Mouse (Mus musculus) testis, adult 2 months (tissue): Measurements from ENCODE around the gene Cdk2. TPM values are rescaled to one million over a fixed set of nuclear protein-coding genes. Genes with fewer than 3 reads are reported as not detected.

Source experiments
- H3K27ac ChIP-seq: fragments of 200-500 bp; 2 replicates; pipeline ENCODE4 v1.5.1; 2012; ENCODE audit warnings: low read depth, low read length; ENCODE audit not compliant: control insufficient read depth, insufficient read depth
- H3K27me3 ChIP-seq: fragments of 200-500 bp; 2 replicates; pipeline ENCODE4 v1.6.1; 2012; ENCODE audit warnings: mild to moderate bottlenecking, low read length, moderate library complexity; ENCODE audit not compliant: control insufficient read depth, insufficient read depth
- H3K36me3 ChIP-seq: fragments of 200-500 bp; 2 replicates; pipeline ENCODE4 v1.6.1; 2012; ENCODE audit warnings: mild to moderate bottlenecking, low read length; ENCODE audit not compliant: control insufficient read depth, insufficient read depth
- H3K4me1 ChIP-seq: fragments of 200-500 bp; 2 replicates; pipeline ENCODE4 v1.6.1; 2012; ENCODE audit warnings: low read length; ENCODE audit not compliant: control insufficient read depth, insufficient read depth
- H3K4me3 ChIP-seq: fragments of 200-500 bp; 2 replicates; pipeline ENCODE4 v1.5.1; 2012; ENCODE audit warnings: low read depth, mild to moderate bottlenecking, low read length, moderate library complexity, mixed read lengths; ENCODE audit not compliant: control insufficient read depth
- CTCF ChIP-seq: fragments of 200-500 bp; IDR thresholded peaks from 2 replicates; pipeline ENCODE4 v1.5.1; 2012; ENCODE audit warnings: low read depth, mild to moderate bottlenecking, inconsistent platforms, low read length, moderate library complexity; ENCODE audit not compliant: control insufficient read depth, insufficient read depth, insufficient replicate concordance
- POLR2A ChIP-seq: fragments of 200-500 bp; IDR thresholded peaks from 2 replicates; pipeline ENCODE4 v1.6.1; 2012; ENCODE audit warnings: low read depth, mild to moderate bottlenecking, inconsistent platforms, low read length, moderate library complexity; ENCODE audit not compliant: control insufficient read depth
- polyA plus RNA-seq: library from polyadenylated mRNA; depleted of rRNA; stranded (reverse); fragments of >200 nt; gene quantifications from 2 replicates; pipeline ENCODE4 v1.2.3, GENCODE M21; 2012; rRNA removed

The Cdk2 gene
- polyA plus RNA-seq = 53.1 and 61.0 TPM in 2 replicates

GRCm38 (mm10) chr10:128704491-128705316 lies at the start of gene Cdk2:
TSS of gene Cdk2 (minus strand) at chr10:128705031.
- peaks cover 16% of the 10 kb centered on the region for H3K4me1 ChIP-seq
- TF ChIP-seq CTCF (no peak), POLR2A (peak; percentile 84)
- no peaks in the 10 kb centered on the region for H3K27me3 ChIP-seq
- H3K36me3 ChIP-seq = no peaks in the 10 kb centered on the region; the same call in none of the 2 replicates
- peak within 1 kb of the TSS; percentile 89 for H3K27ac ChIP-seq
- H3K4me3 ChIP-seq = peak within 1 kb of the TSS; percentile 95

- TF ChIP-seq POLR2A = peak; percentile 59
- TF ChIP-seq CTCF = no peak
- Histone ChIP-seq H3K4me3 (peak overlapping the region; percentile 95), H3K27me3 (no peaks in the 10 kb centered on the region), H3K27ac (peak overlapping the region; percentile 94), H3K4me1 (peaks cover 13% of the 10 kb centered on the region), H3K36me3 (no peaks in the 10 kb centered on the region)
Measured at GRCm38 (mm10) chr10:128748252-128748864, 43.5 kb upstream of the Cdk2 start.

GRCm38 (mm10) chr10:128747646-128748251 lies 42.9 kb upstream of the Cdk2 start, which contains the start of gene Pym1:
TSS of gene Pym1 (plus strand) at chr10:128747889.
- Histone ChIP-seq H3K4me1 (peaks cover 13% of the 10 kb centered on the region), H3K27me3 (no peaks in the 10 kb centered on the region), H3K4me3 (peak within 1 kb of the TSS; percentile 95), H3K36me3 (no peaks in the 10 kb centered on the region), H3K27ac (peak within 1 kb of the TSS; percentile 94)
- TF ChIP-seq CTCF (no peak), POLR2A (0 out of 2 replicates have a peak, but pooled peaks have one; percentile 52)

- Histone ChIP-seq H3K27ac (peak overlapping the region; percentile 94), H3K27me3 (no peaks in the 10 kb centered on the region), H3K4me3 (peak overlapping the region; percentile 95), H3K36me3 (no peaks in the 10 kb centered on the region), H3K4me1 (peaks cover 14% of the 10 kb centered on the region)
- TF ChIP-seq CTCF (no peak), POLR2A (no peak)
Measured at GRCm38 (mm10) chr10:128746972-128747645, 42.3 kb upstream of the Cdk2 start.

GRCm38 (mm10) chr10:128745946-128746613 lies 41.2 kb upstream of the Cdk2 start:
- H3K36me3 ChIP-seq = no peaks in the 10 kb centered on the region
- no peak overlapping the region for H3K27ac ChIP-seq
- H3K4me1 ChIP-seq = peaks cover 14% of the 10 kb centered on the region
- H3K27me3 ChIP-seq = no peaks in the 10 kb centered on the region
- TF ChIP-seq CTCF (no peak), POLR2A (no peak)
- no peak overlapping the region for H3K4me3 ChIP-seq

- Histone ChIP-seq H3K4me1 (peaks cover 14% of the 10 kb centered on the region), H3K4me3 (peak within 1 kb of the TSS; percentile 89), H3K27ac (peak within 1 kb of the TSS; percentile 64), H3K27me3 (no peaks in the 10 kb centered on the region), H3K36me3 (no peaks in the 10 kb centered on the region)
- no peak for TF ChIP-seq CTCF
- TF ChIP-seq POLR2A = no peak
Measured at GRCm38 (mm10) chr10:128744680-128745601, 40.1 kb upstream of the Cdk2 start, which contains the start of gene Dgka. TSS of gene Dgka (minus strand) at chr10:128744855.
